Mouse (Mus musculus) left cerebral cortex, adult 6 months (tissue): Measurements from ENCODE around the gene Cxcr4. TPM values are rescaled to one million over a fixed set of nuclear protein-coding genes. Genes with fewer than 3 reads are reported as not detected.

ENCODE experiments used
- long read RNA-seq, 2 experiments: library from polyadenylated mRNA; unstranded; transcript quantifications; one replicate each; pipeline ENCODE4 v2.0.0; 2019 to 2020
- polyA plus RNA-seq: library from polyadenylated mRNA; unstranded; fragments of <200 nt; fragmentation: Nextera tagmentation; gene quantifications from 2 replicates; pipeline ENCODE4 v1.2.3, GENCODE M21; 2021

Cxcr4 gene
- polyA plus RNA-seq: not detected in 2 replicates
- long read RNA-seq, experiment 1: 0 reads
- long read RNA-seq, experiment 2, partial matches to known transcripts: 0 of 1 reads
- long read RNA-seq, experiment 2, other reads (novel, unspliced or antisense): 1 of 1 reads

DNA sequence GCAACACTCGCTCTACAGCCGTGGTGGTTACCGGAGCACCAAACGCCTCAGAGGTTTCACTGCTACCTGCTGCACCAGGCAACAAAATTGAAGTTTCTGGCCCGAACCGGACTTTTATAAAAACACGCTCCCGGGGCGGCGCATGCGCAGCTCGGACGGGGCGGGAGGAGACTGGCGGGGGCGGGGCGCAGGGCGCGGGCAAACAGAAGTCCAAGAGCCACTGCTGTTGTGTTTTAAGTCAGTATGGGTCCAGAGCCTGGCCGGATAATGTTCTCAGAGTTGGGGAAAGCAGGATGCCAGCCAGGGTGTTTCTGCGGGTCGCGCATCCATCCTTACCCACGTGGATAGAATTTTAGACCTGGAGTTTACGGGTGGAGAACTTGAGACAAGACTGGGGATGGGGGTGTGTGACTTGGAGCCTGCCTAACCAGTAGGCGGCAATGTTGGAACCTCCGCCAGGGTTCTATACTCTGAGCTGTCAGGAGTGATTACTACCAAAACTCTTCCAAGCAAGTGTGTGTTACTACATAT lies at the start of gene Cxcr4:
TSS of gene Cxcr4 (minus strand) at position 83 of the 531 bp plus-strand sequence.

Other genes with a start within 250 kb of the Cxcr4 start
- 4.1 and 6.3 TPM in 2 replicates for gene Mcm6, start 232.6 kb downstream of the Cxcr4 start, polyA plus RNA-seq
- 50.9 and 58.4 TPM in 2 replicates for gene Dars, start 174.9 kb downstream of the Cxcr4 start, polyA plus RNA-seq